Mouse (Mus musculus) kidney, adult 2 months (tissue): ENCODE data around the gene Slc35a5.

Experiments
- CTCF ChIP-seq: fragments of 200-500 bp; conservative IDR thresholded peaks from 2 replicates; pipeline ENCODE4 v1.5.1; 2011; ENCODE audit warnings: low read depth, mild to moderate bottlenecking, control low read depth, low read length, moderate library complexity, mixed read lengths; ENCODE audit not compliant: insufficient read depth, insufficient read length
- POLR2A ChIP-seq: fragments of 200-500 bp; IDR thresholded peaks from one replicate; pipeline ENCODE4 v1.6.1; 2011; ENCODE audit warnings: low read depth, low read length, control low read depth

GRCm38 (mm10) chr16:45104993-45105392 is 53.5 kb downstream of the Slc35a5 start:
- TF ChIP-seq CTCF, result no peak
- TF ChIP-seq POLR2A, result no peak
